Mouse (Mus musculus) cerebellum, adult 2 months (tissue): ENCODE results near the gene Lrrc71. TPM values are rescaled to one million over a fixed set of nuclear protein-coding genes. Genes with fewer than 3 reads are reported as not detected.

Experiments used
- DNase-seq, 2 experiments: peaks; one replicate each; pipeline ENCODE4 v3.0.0; 2021
- H3K27ac ChIP-seq: fragments of 200-500 bp; 2 replicates; pipeline ENCODE4 v1.5.1; 2012; ENCODE audit warnings: low read length, control low read depth, inconsistent platforms; ENCODE audit not compliant: insufficient read depth
- H3K27me3 ChIP-seq: fragments of 200-500 bp; 2 replicates; pipeline ENCODE4 v1.6.1; 2012; ENCODE audit warnings: inconsistent platforms, mild to moderate bottlenecking, low read length, moderate library complexity; ENCODE audit not compliant: control insufficient read depth, insufficient read depth
- H3K4me1 ChIP-seq: fragments of 200-500 bp; 2 replicates; pipeline ENCODE4 v1.6.1; 2011; ENCODE audit warnings: low read length; ENCODE audit not compliant: control insufficient read depth, insufficient read depth
- H3K4me3 ChIP-seq: fragments of 200-500 bp; replicated peaks from 2 replicates; pipeline ENCODE3; 2011; ENCODE audit warnings: mild to moderate bottlenecking, low read depth, low read length, control low read depth; ENCODE audit not compliant: insufficient read depth
- CTCF ChIP-seq: fragments of 200-500 bp; IDR thresholded peaks from 2 replicates; pipeline ENCODE4 v1.5.1; 2011; ENCODE audit warnings: low read depth, mild to moderate bottlenecking, control low read depth, low read length, moderate library complexity, borderline replicate concordance; ENCODE audit not compliant: insufficient read depth
- POLR2A ChIP-seq: fragments of 200-500 bp; IDR thresholded peaks from 2 replicates; pipeline ENCODE4 v1.6.1; 2011; ENCODE audit warnings: low read length, control low read depth, borderline replicate concordance; ENCODE audit not compliant: insufficient read depth
- WGBS: fragments of 180-500 bp; shearing (Covaris S2); methylation state at CpG from one replicate; pipeline ENCODE4 v1.1.7; 2018; 5-methylcytosine and 5-hydroxymethylcytosine counted together
- polyA plus RNA-seq: library from polyadenylated mRNA; depleted of rRNA; stranded (reverse); fragments of >200 nt; gene quantifications from 2 replicates; pipeline ENCODE4 v1.2.3, GENCODE M21; 2012

The Lrrc71 gene
- polyA plus RNA-seq, 1 experiment, result 0.47 TPM

- no peaks in the 10 kb centered on the region for H3K4me1 ChIP-seq
- no peak for TF ChIP-seq POLR2A
- WGBS, result 34% methylated on average over 18 of the region's 18 CpGs
- H3K27me3 ChIP-seq, result no peaks in the 10 kb centered on the region
- H3K27ac ChIP-seq, result no peak overlapping the region
- H3K4me3 ChIP-seq, result no peak overlapping the region
- no peak for DNase-seq
Measured at GRCm38 (mm10) chr3:87745036-87745659, 3.3 kb downstream of the Lrrc71 start.

DNA sequence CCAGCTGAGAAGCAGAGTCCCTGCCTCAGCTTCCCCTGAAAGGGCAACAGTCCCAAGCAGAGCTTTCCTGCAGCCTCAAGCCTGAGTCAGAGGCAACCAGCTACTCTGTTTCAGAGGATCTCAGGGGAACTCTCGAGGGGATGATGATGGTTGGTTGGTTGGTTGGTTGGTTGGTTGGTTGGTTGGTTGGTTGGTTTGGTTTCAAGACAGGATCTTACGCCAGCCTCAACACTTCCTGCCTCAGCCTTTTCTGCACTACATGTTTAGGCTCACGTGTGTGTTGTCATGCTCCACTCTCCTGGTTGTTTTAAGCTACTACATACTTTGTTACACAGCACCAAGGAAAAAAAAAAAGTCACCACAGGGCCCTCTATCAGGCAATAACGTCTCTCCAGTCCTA, 4.5 kb downstream of the Lrrc71 start:
- H3K4me1 ChIP-seq, result no peaks in the 10 kb centered on the region
- DNase-seq, result no peak
- no peak overlapping the region for H3K27ac ChIP-seq
- TF ChIP-seq CTCF, result no peak
- TF ChIP-seq POLR2A, result no peak
- no peaks in the 10 kb centered on the region for H3K27me3 ChIP-seq
- 90% methylated on average over 4 of the region's 4 CpGs for WGBS
- H3K4me3 ChIP-seq, result no peak overlapping the region

GRCm38 (mm10) chr3:87742735-87743134, 5.7 kb downstream of the Lrrc71 start:
- Histone ChIP-seq H3K4me1 (no peaks in the 10 kb centered on the region), H3K27ac (no peak overlapping the region), H3K4me3 (no peak overlapping the region), H3K27me3 (no peaks in the 10 kb centered on the region)
- TF ChIP-seq CTCF (no peak), POLR2A (no peak)
- WGBS, result 88% methylated on average over 16 of the region's 16 CpGs
- no peak for DNase-seq

DNA sequence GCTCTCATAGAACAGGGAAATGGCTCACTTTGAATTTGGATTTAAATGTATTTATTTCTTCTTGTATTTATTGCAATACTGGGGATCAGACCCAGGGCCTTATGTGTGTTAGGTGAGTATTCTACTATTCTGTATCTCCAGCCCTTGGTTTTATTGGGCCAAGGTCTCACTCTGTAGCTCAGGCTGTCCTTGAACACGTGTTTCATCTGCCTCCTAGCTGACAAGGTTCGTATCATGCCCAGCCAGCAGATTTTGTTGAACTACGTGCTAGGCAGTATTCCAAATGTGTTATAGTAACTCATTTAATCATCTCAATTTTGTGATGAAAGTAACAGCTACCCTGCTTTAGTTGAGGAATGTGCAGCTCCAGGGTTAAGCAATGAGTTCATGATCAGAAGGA, 6.4 kb downstream of the Lrrc71 start:
- no peaks in the 10 kb centered on the region for H3K4me1 ChIP-seq
- H3K27me3 ChIP-seq, result no peaks in the 10 kb centered on the region
- no peak overlapping the region for H3K4me3 ChIP-seq
- TF ChIP-seq POLR2A, result no peak
- no peak for DNase-seq
- 82% methylated on average over 3 of the region's 3 CpGs for WGBS
- no peak overlapping the region for H3K27ac ChIP-seq

- WGBS, result 72% methylated on average over 5 of the region's 5 CpGs
- no peak for TF ChIP-seq POLR2A
- TF ChIP-seq CTCF, result no peak
- Histone ChIP-seq H3K27me3 (no peaks in the 10 kb centered on the region), H3K4me3 (no peak overlapping the region), H3K27ac (no peak overlapping the region), H3K4me1 (no peaks in the 10 kb centered on the region)
- no peak for DNase-seq
Measured at GRCm38 (mm10) chr3:87738906-87739305, 9.5 kb downstream of the Lrrc71 start.

DNA sequence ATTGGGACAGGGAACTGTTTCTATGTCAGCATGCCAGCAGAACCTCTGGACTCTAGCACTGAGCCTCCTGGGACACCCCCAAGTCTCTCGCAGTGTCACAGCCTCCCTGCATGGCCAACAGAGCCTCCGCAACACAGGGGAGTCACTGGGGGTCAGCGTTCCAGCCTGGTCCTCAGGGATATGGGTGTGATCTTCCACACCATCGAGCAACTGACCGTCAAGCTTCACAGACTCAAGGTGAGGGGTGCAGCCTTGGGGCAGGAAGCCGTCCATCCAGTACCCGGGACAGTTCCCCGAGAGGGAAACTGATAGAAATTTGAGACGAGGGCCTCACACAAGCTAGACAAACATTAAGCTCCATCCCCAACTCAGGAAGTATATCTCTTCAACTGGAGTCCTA, 13.1 kb downstream of the Lrrc71 start:
- no peak for TF ChIP-seq CTCF
- TF ChIP-seq POLR2A, result no peak
- H3K4me3 ChIP-seq, result no peak overlapping the region
- H3K4me1 ChIP-seq, result no peaks in the 10 kb centered on the region
- no peak overlapping the region for H3K27ac ChIP-seq
- no peaks in the 10 kb centered on the region for H3K27me3 ChIP-seq
- WGBS, result 90% methylated on average over 9 of the region's 9 CpGs
- DNase-seq, result no peak

DNA sequence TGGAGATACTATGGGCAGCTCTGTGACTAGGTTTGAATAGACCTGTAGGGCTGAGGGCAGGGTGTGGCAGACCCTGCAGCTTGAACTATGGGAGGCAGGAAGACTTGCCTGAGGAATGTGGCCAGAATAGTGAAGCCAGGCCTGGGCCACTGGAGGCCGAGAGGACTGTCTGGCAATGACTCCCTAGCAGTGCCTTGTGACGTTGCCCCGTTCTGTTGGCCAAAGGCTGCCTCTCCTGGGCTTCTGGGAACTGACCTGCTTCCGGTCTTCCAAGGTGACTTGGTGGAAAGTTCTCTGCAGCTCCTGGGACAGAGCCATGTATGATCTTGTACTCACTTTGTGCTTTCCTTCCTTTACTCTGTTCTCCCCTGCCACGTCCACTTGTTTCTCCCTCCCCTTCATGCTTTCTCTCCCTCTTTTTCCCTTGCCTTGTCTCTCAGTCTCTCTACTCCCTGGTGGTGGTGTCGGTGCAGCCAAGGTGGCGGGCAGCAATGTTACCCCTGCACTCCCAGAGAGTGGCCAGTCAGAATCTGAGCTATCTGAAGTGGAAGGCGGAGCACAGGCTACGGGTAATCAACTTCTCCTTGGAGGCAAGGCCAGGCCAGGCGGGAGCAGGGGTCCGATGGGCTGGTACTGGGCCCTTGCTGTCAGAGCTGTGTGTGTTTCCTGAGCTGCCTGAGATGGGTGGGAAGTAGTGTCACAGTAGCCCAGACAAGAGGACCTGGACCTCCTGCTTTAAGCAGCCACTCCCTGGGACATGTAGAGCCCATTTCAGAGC, 14.3 kb downstream of the Lrrc71 start:
- TF ChIP-seq POLR2A (no peak), CTCF (no peak)
- no peak overlapping the region for H3K4me3 ChIP-seq
- H3K27me3 ChIP-seq, result no peaks in the 10 kb centered on the region
- H3K4me1 ChIP-seq, result no peaks in the 10 kb centered on the region
- 86% methylated on average over 11 of the region's 11 CpGs for WGBS
- H3K27ac ChIP-seq, result no peak overlapping the region
- DNase-seq, result no peak

DNA sequence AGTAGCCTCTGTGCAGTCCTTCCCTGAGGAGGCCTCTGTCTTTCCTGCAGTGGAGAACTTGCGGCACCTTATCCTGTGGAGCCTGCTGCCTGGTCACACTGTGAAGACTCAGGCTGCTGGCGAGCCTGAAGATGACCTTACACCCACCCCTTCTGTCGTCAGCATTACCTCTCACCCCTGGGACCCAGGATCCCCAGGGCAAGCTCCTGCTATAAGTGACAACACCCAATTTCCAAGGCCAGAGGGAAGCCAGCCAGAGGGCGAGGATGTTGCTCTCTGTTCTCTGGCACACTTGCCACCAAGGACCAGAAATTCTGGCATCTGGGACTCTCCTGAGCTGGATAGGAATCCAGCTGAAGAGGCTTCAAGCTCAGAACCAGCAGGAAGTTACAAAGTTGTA, 15.3 kb downstream of the Lrrc71 start:
- DNase-seq, result no peak
- 75% methylated on average over 4 of the region's 4 CpGs for WGBS
- Histone ChIP-seq H3K4me3 (no peak overlapping the region), H3K27me3 (no peaks in the 10 kb centered on the region), H3K4me1 (no peaks in the 10 kb centered on the region), H3K27ac (no peak overlapping the region)
- TF ChIP-seq CTCF, result no peak
- no peak for TF ChIP-seq POLR2A
